Mouse (Mus musculus) cortical plate, adult 2 months (tissue): ENCODE data around the gene Tbr1.

Experiments used
- CTCF ChIP-seq: fragments of 200-500 bp; IDR thresholded peaks from 2 replicates; pipeline ENCODE4 v1.5.1; 2011; ENCODE audit warnings: mild to moderate bottlenecking, control low read depth, low read length; ENCODE audit not compliant: insufficient read depth; ENCODE audit errors: extremely low read depth
- POLR2A ChIP-seq: fragments of 200-500 bp; IDR thresholded peaks from 2 replicates; pipeline ENCODE4 v1.6.1; 2011; ENCODE audit warnings: mild to moderate bottlenecking, low read length, control low read depth; ENCODE audit not compliant: insufficient read depth; ENCODE audit errors: extremely low read depth

DNA sequence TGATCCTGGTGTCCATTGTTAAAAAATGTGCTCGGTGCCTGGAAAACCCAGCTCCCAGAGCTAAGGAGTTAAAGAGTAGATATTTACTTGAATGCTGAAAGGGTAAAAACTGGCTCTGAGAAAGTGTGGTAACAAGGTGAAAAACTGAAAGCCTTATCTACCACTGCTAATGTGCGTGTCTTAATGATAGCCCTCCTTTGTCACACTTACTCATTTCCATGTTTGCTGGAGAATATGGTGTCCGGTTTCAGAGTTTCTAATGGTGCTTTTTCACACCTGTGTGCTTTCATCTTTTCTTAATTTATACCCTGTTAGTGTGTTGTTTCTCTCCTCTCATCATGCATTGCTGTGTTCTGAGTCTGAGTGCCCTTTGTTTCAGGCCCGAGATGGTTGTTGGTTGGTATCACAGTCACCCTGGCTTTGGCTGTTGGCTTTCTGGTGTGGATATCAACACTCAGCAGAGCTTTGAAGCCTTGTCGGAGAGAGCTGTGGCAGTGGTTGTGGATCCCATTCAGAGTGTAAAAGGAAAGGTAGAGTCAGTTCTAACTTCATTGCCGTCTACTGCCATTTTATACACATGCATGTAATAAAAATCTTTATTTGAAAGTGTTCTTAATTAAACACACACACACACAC, 38.1 kb upstream of the Tbr1 start:
- TF ChIP-seq CTCF (no peak), POLR2A (no peak)
